Mouse (Mus musculus) CD4-positive, CD25-positive, alpha-beta regulatory T cell, adult 2 months (primary cell): Measurements from ENCODE around the gene Ttc7.

ENCODE experiments used
- DNase-seq: peaks from one replicate; pipeline ENCODE4 v3.0.0-alpha.2; 2012; ENCODE audit warnings: low read depth, low spot score

The Ttc7 gene

GRCm38 (mm10) chr17:87334162-87334561, 51.5 kb downstream of the Ttc7 start:
- DNase-seq = no peak

GRCm38 (mm10) chr17:87335152-87335551, 52.5 kb downstream of the Ttc7 start:
- DNase-seq = no peak

- DNase-seq = no peak
Measured at GRCm38 (mm10) chr17:87335727-87336126, 53.0 kb downstream of the Ttc7 start.

GRCm38 (mm10) chr17:87336910-87337309, 54.2 kb downstream of the Ttc7 start:
- no peak for DNase-seq

- DNase-seq = no peak
Measured at GRCm38 (mm10) chr17:87337683-87338082, 55.0 kb downstream of the Ttc7 start.

- DNase-seq = no peak
Measured at GRCm38 (mm10) chr17:87339122-87339521, 56.4 kb downstream of the Ttc7 start.

GRCm38 (mm10) chr17:87343060-87343703, 60.5 kb downstream of the Ttc7 start:
- DNase-seq = no peak

- peak; percentile 72 for DNase-seq
Measured at GRCm38 (mm10) chr17:87344441-87345251, 62.0 kb downstream of the Ttc7 start.

- peak; percentile 20 for DNase-seq
Measured at GRCm38 (mm10) chr17:87345252-87345593, 62.5 kb downstream of the Ttc7 start.

GRCm38 (mm10) chr17:87348353-87348752, 65.7 kb downstream of the Ttc7 start:
- no peak for DNase-seq

- DNase-seq = no peak
Measured at GRCm38 (mm10) chr17:87349069-87349468, 66.4 kb downstream of the Ttc7 start.

- no peak for DNase-seq
Measured at GRCm38 (mm10) chr17:87349575-87349974, 66.9 kb downstream of the Ttc7 start.

- no peak for DNase-seq
Measured at GRCm38 (mm10) chr17:87350471-87351240, 68.0 kb downstream of the Ttc7 start.

- no peak for DNase-seq
Measured at GRCm38 (mm10) chr17:87351241-87352105, 68.8 kb downstream of the Ttc7 start.

- DNase-seq = no peak
Measured at GRCm38 (mm10) chr17:87352106-87352897, 69.6 kb downstream of the Ttc7 start.

GRCm38 (mm10) chr17:87352898-87353225, 70.2 kb downstream of the Ttc7 start:
- no peak for DNase-seq

GRCm38 (mm10) chr17:87353745-87354320, 71.1 kb downstream of the Ttc7 start:
- DNase-seq = no peak

- no peak for DNase-seq
Measured at GRCm38 (mm10) chr17:87355456-87355855, 72.8 kb downstream of the Ttc7 start.

GRCm38 (mm10) chr17:87356261-87356660, 73.6 kb downstream of the Ttc7 start:
- no peak for DNase-seq

- no peak for DNase-seq
Measured at GRCm38 (mm10) chr17:87357506-87357905, 74.8 kb downstream of the Ttc7 start.
